Mouse (Mus musculus) embryonic facial prominence, embryonic 10.5 days (tissue): ENCODE measurements around the gene Noct. TPM values are rescaled to one million over a fixed set of nuclear protein-coding genes. Genes with fewer than 3 reads are reported as not detected.

Experiments used
- DNase-seq: peaks from one replicate; pipeline ENCODE4 v3.0.0-alpha.2; 2017; ENCODE audit warnings: low spot score
- H3K27ac ChIP-seq: fragments of 300-500 bp; sonication (generic); replicated peaks from 2 replicates; pipeline ENCODE4 v1.5.1; 2016; ENCODE audit warnings: mild to moderate bottlenecking
- H3K27me3 ChIP-seq: fragments of 300-500 bp; sonication (generic); replicated peaks from 2 replicates; pipeline ENCODE4 v1.6.1; 2016; ENCODE audit warnings: low read depth, mild to moderate bottlenecking; ENCODE audit not compliant: poor library complexity, severe bottlenecking
- H3K36me3 ChIP-seq: fragments of 300-500 bp; sonication (generic); replicated peaks from 2 replicates; pipeline ENCODE4 v1.6.1; 2016; ENCODE audit warnings: mild to moderate bottlenecking, moderate library complexity
- H3K4me1 ChIP-seq: fragments of 300-500 bp; sonication (generic); 2 replicates; pipeline ENCODE4 v1.6.1; 2016
- H3K4me3 ChIP-seq: fragments of 300-500 bp; sonication (generic); 2 replicates; pipeline ENCODE4 v1.5.1; 2016; ENCODE audit warnings: mild to moderate bottlenecking, moderate library complexity
- H3K9me3 ChIP-seq: fragments of 300-500 bp; sonication (generic); 2 replicates; pipeline ENCODE4 v1.6.1; 2016; ENCODE audit warnings: mild to moderate bottlenecking
- WGBS: fragments of 180-500 bp; shearing (Covaris S2); methylation state at CpG from one replicate; pipeline ENCODE4 v1.1.7; 2016; 5-methylcytosine and 5-hydroxymethylcytosine counted together
- polyA plus RNA-seq: library from polyadenylated mRNA; unstranded; fragments of >200 nt; fragmentation: Nextera tagmentation; extraction: Ambion mirVana; gene quantifications from 2 replicates; pipeline ENCODE4 v1.2.1, GENCODE M21; 2016

Noct gene
- polyA plus RNA-seq, 1 experiment from 2014 or later = 9.6 TPM

- H3K4me3 ChIP-seq = peak overlapping the region; percentile 93
- H3K36me3 ChIP-seq = peaks cover 9% of the 10 kb centered on the region; the same call in 1 of the 2 replicates
- WGBS = under 1% methylated on average over 39 of the region's 39 CpGs
- peaks cover 42% of the 10 kb centered on the region for H3K4me1 ChIP-seq
- no peaks in the 10 kb centered on the region; the same call in 1 of the 2 replicates for H3K27me3 ChIP-seq
- no peak for DNase-seq
- H3K27ac ChIP-seq = peak overlapping the region; percentile 99
- H3K9me3 ChIP-seq = 0 out of 2 replicates have a peak, but pooled peaks cover 3% of the 10 kb centered on the region
Observed at GRCm38 (mm10) chr3:51225226-51225750, 1.0 kb downstream of the Noct start.

DNA sequence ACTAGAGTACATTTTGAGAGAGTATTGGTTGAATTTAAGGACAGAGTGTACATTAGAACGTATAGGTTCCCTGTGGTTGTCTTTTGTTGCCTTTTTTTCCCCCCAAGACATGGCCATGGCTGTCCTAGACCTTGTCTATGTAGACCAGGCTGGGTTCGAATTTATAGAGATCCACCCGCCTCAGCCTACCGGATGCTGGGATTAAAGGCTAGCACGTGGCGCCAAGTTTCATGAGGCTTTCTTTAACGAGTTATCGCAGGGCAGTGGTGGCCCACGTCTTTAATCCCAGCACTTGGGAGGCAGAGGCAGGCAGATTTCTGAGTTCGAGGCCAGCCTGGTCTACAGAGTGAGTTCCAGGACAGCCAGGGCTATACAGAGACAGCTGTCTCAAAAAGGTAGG is 1.7 kb downstream of the Noct start:
- Histone ChIP-seq H3K4me3 (peak overlapping the region; percentile 93), H3K9me3 (0 out of 2 replicates have a peak, but pooled peaks cover 3% of the 10 kb centered on the region), H3K27ac (no peak overlapping the region), H3K36me3 (peaks cover 9% of the 10 kb centered on the region; the same call in 1 of the 2 replicates), H3K4me1 (peaks cover 41% of the 10 kb centered on the region), H3K27me3 (no peaks in the 10 kb centered on the region; the same call in 1 of the 2 replicates)
- 94% methylated on average over 10 of the region's 10 CpGs for WGBS
- DNase-seq = no peak

- peaks cover 9% of the 10 kb centered on the region; the same call in 1 of the 2 replicates for H3K36me3 ChIP-seq
- H3K9me3 ChIP-seq = 0 out of 2 replicates have a peak, but pooled peaks cover 3% of the 10 kb centered on the region
- H3K4me3 ChIP-seq = peak overlapping the region; percentile 93
- peaks cover 40% of the 10 kb centered on the region for H3K4me1 ChIP-seq
- DNase-seq = no peak
- 87% methylated on average over 3 of the region's 3 CpGs for WGBS
- no peaks in the 10 kb centered on the region; the same call in 1 of the 2 replicates for H3K27me3 ChIP-seq
- H3K27ac ChIP-seq = no peak overlapping the region
Observed at GRCm38 (mm10) chr3:51226601-51227000, 2.4 kb downstream of the Noct start.

- Histone ChIP-seq H3K9me3 (0 out of 2 replicates have a peak, but pooled peaks cover 3% of the 10 kb centered on the region), H3K27me3 (no peaks in the 10 kb centered on the region), H3K36me3 (peaks cover 9% of the 10 kb centered on the region; the same call in 1 of the 2 replicates), H3K4me3 (no peak overlapping the region), H3K4me1 (peaks cover 32% of the 10 kb centered on the region), H3K27ac (no peak overlapping the region)
- peak; percentile 37 for DNase-seq
- 79% methylated on average over 10 of the region's 10 CpGs for WGBS
Observed at GRCm38 (mm10) chr3:51228038-51228820, 4.0 kb downstream of the Noct start.

- 88% methylated on average over 9 of the region's 9 CpGs for WGBS
- DNase-seq = no peak
- no peak overlapping the region for H3K4me3 ChIP-seq
- no peak overlapping the region for H3K27ac ChIP-seq
- H3K9me3 ChIP-seq = 0 out of 2 replicates have a peak, but pooled peaks cover 3% of the 10 kb centered on the region
- no peaks in the 10 kb centered on the region for H3K27me3 ChIP-seq
- peaks cover 9% of the 10 kb centered on the region; the same call in 1 of the 2 replicates for H3K36me3 ChIP-seq
- peaks cover 32% of the 10 kb centered on the region for H3K4me1 ChIP-seq
Observed at GRCm38 (mm10) chr3:51228821-51229205, 4.6 kb downstream of the Noct start.

GRCm38 (mm10) chr3:51229226-51229625 is 5.0 kb downstream of the Noct start:
- H3K27me3 ChIP-seq = no peaks in the 10 kb centered on the region
- H3K4me3 ChIP-seq = no peak overlapping the region
- H3K9me3 ChIP-seq = 0 out of 2 replicates have a peak, but pooled peaks cover 3% of the 10 kb centered on the region
- H3K27ac ChIP-seq = no peak overlapping the region
- DNase-seq = no peak
- 91% methylated on average over 3 of the region's 3 CpGs for WGBS
- peaks cover 9% of the 10 kb centered on the region; the same call in 1 of the 2 replicates for H3K36me3 ChIP-seq
- peaks cover 32% of the 10 kb centered on the region for H3K4me1 ChIP-seq

GRCm38 (mm10) chr3:51230146-51230835 is 6.0 kb downstream of the Noct start:
- no peak for DNase-seq
- Histone ChIP-seq H3K9me3 (0 out of 2 replicates have a peak, but pooled peaks cover 3% of the 10 kb centered on the region), H3K27ac (no peak overlapping the region), H3K4me3 (no peak overlapping the region), H3K27me3 (no peaks in the 10 kb centered on the region), H3K4me1 (peaks cover 31% of the 10 kb centered on the region), H3K36me3 (peaks cover 9% of the 10 kb centered on the region; the same call in 1 of the 2 replicates)
- 91% methylated on average over 6 of the region's 6 CpGs for WGBS

DNA sequence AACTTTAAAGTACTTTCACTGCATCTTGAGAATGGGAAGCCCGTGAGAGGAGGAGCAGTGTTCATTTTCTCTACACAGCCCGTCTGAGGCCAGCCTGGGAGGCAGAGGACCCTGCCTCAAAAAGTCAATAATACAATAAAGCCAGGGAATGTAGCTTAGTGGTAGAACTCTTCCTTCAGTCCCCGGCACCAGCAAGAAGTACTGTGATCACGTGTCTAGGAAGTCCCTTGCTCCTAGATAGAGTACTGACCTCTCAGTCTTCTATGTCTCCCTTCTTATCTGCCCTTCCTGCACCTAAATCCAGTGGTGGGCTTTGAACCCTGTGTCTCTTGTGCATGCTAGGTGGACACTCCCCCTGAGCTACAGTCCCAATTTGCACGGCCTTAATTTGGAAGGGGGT is 6.6 kb downstream of the Noct start:
- no peaks in the 10 kb centered on the region for H3K27me3 ChIP-seq
- H3K36me3 ChIP-seq = peaks cover 9% of the 10 kb centered on the region; the same call in 1 of the 2 replicates
- H3K9me3 ChIP-seq = 0 out of 2 replicates have a peak, but pooled peaks cover 2% of the 10 kb centered on the region
- H3K4me1 ChIP-seq = peaks cover 26% of the 10 kb centered on the region
- no peak overlapping the region for H3K4me3 ChIP-seq
- 83% methylated on average over 5 of the region's 5 CpGs for WGBS
- H3K27ac ChIP-seq = no peak overlapping the region; the same call in 1 of the 2 replicates
- DNase-seq = no peak

DNA sequence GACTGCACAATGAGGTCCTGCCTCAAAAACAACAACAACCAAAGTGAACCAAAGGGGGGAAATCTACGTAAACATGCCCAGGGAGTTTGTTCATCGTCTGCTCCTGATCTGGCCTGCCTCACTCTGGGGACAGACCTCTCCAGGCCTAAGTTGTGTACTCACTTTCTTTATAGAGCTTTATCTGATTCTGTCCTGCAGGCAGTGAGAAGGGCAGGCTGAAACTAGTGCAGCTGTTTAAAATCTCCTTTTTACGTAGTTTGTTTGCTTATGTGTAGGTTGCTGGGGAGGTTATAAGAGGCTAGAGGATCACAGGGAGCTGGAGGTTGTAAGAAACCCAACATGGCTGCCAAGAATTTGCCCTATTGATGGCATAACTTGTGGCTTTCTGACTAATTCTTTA is 7.3 kb downstream of the Noct start:
- Histone ChIP-seq H3K9me3 (no peaks in the 10 kb centered on the region), H3K4me1 (peaks cover 19% of the 10 kb centered on the region), H3K4me3 (no peak overlapping the region), H3K27ac (no peak overlapping the region), H3K36me3 (peaks cover 6% of the 10 kb centered on the region; the same call in 1 of the 2 replicates), H3K27me3 (no peaks in the 10 kb centered on the region)
- no peak for DNase-seq
- WGBS = 78% methylated on average over 3 of the region's 3 CpGs

DNA sequence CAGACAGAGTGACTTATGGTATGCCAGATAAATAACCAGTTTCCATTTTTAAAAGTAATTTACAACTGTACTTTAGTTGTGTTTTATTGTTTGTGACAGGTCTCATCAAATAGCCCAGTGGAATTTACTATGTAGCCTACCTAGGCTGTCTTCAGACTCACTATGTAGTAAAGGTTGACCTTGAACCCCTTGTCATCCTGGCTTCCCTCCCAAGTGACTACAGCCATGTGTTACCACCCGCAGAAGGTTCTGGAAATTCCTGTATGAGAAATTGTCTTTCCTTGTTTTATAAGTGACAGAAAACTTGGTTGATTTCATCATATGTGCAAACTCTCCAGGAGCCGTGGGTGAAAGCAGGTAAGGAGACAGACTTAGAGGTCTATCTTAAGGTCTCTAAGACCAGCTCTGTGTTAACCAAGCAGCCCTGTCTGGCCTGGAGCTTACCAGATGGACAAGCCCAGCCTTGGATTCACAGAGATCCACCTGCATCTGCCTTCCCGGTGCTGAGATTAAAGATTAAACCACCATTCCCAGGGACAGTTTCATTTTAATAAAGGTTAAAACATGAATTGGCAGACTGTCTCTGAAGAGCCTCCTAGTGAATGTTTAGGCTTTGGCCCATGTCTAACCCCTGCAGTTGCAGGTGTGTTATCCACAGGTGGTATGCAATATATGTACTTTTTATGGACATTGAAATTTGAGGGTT is 8.1 kb downstream of the Noct start:
- Histone ChIP-seq H3K4me3 (no peak overlapping the region), H3K27me3 (no peaks in the 10 kb centered on the region), H3K27ac (no peak overlapping the region), H3K36me3 (peaks cover 6% of the 10 kb centered on the region; the same call in 1 of the 2 replicates), H3K9me3 (no peaks in the 10 kb centered on the region), H3K4me1 (peaks cover 17% of the 10 kb centered on the region)
- 89% methylated on average over 3 of the region's 3 CpGs for WGBS
- no peak for DNase-seq

DNA sequence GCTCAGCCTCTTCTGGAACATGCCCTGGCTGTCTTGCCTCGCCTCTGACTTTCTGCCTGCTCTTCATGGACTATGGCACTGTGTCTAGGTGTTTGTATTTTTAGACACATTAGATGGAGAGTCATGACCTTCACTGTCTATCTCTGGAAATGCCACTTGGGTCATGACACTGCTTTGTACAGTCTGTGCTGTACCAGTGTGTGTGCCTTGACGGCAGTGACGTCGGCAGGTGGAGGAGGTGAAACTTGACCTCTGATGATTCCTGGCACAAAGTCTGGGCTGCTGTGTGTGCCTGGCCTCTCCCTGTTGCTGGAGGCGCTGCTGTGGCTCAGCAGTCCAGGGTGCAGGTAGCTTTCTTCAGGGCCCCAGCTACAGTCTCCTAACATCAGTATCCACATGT is 9.2 kb downstream of the Noct start:
- Histone ChIP-seq H3K9me3 (no peaks in the 10 kb centered on the region), H3K36me3 (peaks cover 7% of the 10 kb centered on the region; the same call in 1 of the 2 replicates), H3K27me3 (no peaks in the 10 kb centered on the region), H3K4me1 (peaks cover 17% of the 10 kb centered on the region), H3K4me3 (no peak overlapping the region), H3K27ac (no peak overlapping the region)
- no peak for DNase-seq
- whole genome bisulfite sequencing = 60% methylated on average over 5 of the region's 5 CpGs
